Mouse (Mus musculus) cerebellum, adult 18-20 months (tissue): ENCODE measurements around the gene Adora1.

Experiments used
- DNase-seq, 2 experiments: peaks; one replicate each; pipeline ENCODE4 v3.0.0; 2021

Gene Adora1

DNA sequence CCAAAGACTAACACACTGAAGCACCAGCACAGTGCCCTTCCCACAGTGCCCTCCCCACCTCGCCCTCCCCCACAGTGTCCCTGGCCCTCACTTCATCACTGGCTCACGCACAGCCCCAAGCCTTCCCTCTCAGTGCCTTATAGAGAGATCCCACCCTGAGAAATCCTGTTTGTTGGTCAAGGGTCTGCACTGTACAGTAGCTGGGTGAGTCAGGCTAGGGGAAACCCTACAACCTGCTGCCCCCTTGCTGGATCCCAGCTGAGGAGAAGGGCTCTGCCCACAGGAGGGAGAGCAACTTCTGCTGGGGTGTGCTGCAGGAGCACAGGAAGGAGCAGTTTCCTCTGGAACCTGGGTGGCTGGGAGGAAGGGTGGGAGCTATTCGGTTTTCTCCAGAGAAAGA, 911 bp upstream of the Adora1 start:
- DNase-seq: no peak

DNA sequence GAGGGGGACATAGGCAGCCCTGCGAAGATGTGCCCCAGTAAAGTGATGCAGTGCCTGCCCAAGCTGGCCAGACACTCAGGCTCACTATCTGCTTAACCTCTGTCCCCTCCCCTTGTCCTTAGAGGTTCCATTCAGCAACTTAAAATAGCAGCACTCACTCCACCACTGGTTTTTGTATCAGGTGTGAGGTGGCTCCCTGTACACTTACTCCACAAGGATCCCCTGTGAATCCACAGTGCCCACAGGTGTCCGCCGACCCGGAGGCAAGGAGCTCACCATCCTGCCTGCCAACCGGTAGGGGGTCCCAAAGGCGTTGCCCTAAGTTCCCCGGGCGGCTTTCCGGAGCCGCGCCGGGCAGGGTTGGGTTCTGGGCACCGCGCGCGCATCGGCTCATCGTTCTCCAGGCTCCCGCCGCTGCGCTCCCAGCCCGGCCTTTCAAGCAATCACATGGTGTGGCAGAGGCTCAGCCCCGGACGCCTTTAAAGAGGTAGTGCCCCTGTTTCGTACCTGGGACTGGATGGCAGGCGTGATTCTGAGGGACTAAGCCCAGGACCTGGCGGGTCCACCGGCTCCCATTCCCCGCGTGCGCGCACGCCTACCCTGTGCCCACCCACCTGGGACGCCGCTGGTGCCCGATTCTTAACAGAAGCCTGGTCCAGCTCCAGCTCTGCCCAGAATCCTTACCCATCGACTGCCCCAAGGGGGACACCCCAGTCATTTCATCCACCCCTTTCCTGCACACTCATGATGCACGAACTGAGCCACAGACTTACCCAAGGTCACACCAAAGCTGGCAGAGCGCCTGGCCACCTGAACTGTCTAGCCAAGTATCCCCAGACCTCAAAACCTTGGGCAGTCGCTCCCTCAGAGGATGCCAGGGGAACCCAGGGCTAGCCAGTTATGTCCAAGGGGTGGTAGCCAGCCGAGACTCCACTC, 508 bp downstream of the Adora1 start:
- DNase-seq: peak; percentile 88 to 89

DNA sequence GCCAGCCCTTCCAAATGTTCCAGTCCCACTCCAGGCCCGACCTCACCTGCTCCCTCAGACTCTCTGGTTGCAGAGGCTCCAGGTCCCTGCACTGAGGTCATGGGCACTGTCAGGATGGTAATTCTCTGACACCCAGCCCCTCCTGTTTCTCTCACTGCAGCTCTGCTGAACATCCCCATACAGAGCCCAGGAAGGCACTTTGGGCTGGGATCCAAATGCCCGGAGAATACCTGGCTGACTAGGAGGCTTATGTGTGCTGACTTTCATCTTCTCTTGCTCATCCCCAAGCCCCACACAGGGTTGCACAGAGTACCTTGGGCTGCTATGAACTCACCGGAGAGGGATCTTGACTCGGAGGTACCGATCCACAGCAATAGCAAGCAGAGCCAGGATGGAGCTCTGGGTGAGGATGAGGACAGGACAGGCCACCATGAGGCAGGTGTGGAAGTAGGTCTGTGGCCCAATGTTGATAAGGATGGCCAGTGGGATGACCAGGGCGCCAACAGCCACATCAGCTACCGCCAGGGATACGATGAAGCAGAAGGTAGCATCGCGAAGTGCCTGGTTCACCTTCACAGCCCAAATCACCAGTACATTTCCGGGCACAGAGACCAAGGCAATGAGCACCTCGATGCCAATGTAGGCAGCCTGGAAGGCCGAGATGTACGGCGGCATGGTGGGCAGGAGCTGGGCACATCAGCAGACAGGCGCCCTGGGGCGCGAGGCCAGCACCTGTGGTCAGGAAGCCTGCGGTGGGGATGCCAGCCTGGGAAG, 1.4 kb downstream of the Adora1 start:
- DNase-seq: peak; percentile 71 to 77

DNA sequence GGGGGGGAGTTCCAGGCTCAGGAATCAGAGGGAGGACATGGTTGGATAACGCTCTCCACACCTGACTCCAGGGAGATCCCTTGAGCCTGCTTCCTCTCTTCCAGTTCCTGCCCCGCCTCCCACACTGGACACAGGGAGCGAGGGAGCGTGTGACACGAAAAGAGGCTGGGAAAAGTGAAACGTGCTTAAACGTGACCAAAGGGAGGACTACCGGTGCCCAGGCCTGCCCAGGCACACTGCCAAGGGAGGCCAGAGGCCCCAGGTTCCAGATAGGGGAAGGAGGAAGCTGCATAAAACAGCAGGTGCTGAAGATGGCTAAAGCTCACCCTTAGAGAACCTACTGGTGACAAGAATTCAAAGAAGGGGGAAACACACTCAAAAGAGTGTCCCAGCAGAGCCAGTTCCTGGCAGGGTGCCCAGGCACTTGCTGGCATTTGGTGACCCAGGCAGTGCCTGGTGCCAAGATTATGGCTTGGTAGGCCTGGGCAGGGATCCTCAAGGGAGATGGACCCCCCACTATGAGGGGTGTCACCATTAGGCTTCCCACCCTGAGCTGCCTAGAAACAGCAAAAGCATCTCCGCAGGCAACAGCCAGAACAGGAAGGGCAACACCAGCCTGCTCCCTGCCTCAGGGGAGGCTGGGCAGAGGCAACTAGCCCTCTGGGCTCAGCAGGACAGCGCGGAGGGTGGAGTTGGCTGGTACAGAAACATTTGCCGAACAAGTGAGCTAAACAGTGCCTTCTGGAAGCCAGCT, 2.3 kb downstream of the Adora1 start:
- DNase-seq: peak; percentile 77 to 81

DNA sequence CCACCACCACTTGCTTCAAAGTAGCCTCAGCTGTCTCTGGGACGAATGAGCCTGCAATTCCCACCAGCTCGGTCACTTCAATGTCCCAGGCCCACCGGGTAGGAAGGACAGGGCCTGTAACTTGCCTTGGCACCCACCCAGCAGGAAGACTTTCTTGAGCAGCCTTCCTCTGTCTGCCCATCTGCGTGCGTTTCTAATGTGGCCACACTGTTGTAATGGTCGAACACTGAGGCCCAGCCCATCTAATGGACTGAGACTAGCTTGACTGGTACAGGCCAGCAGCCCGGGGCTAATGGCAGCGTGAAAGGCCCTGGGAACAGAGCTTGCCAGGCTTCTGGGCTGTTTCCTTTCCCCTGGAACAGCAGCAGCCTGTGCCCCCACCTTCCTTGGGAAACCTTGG, 2.9 kb downstream of the Adora1 start:
- peak; percentile 49 to 64 for DNase-seq

DNA sequence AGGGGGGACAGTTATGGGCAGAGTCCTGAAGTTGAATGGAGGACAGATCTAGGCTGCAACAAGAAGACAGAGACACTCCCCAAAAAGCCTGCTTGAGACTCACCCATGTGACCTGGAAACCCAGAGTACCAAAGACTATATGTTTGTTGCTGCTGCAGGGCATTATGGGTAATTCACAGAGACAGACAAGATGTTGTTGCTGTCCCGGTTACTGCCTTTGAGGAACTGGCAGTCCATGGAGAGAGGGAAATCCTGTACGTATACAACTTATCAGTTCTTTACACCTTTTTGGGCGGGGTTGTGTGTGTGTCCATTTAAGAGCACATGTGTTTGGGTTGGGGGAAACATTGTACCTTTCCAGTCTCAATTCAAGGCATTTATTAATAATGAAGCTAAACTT, 3.5 kb downstream of the Adora1 start:
- DNase-seq: peak in 1 of 2 experiments; percentile 29

DNA sequence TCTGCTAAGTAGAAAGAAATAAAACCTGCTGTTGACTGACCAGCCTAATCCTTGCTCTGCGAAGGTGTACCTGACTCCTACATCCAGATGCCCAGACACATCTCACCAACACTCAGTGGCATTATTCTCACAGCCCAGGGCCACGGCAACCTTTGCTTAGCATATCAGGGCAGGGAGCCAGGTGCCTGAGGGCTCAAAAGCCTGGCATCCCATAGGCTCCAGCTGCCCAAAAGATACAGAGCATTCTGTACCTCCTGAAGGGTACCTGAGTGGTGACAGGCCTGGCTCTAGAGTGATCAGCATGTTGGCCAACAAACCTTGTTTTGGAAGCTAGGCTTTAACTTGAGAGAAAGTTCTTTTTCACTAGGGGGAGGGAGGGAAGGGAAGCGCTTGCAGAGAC, 4.0 kb downstream of the Adora1 start:
- DNase-seq: peak; percentile 76 to 80

DNA sequence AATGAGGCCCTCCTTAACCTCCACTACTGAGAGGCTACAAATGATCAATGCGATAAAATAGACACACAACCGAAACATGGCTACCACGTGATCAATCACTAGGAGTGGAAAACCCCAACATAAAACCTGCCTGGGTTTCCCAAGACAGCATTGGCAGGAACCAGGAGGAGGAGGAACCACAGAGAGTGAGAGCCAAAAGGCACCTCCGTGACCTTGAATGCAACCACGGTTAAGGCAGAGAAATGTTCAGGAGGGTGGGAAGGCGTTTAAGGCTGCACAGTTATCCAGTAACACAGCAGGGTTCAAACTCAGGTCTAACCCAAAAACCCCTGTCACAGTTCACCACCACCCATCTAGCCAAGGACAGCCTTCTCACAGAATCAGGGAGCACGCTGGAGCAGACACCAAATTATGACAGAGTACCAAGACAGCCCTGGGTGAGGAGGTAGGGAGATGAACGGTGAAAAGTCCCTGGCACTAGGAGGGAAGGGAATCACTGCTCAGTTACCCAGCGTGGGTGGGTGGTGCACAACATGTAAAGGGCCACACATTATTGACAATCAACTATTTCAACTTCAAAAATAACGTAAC, 4.5 kb downstream of the Adora1 start:
- DNase-seq: peak in 1 of 2 experiments; percentile 52

DNA sequence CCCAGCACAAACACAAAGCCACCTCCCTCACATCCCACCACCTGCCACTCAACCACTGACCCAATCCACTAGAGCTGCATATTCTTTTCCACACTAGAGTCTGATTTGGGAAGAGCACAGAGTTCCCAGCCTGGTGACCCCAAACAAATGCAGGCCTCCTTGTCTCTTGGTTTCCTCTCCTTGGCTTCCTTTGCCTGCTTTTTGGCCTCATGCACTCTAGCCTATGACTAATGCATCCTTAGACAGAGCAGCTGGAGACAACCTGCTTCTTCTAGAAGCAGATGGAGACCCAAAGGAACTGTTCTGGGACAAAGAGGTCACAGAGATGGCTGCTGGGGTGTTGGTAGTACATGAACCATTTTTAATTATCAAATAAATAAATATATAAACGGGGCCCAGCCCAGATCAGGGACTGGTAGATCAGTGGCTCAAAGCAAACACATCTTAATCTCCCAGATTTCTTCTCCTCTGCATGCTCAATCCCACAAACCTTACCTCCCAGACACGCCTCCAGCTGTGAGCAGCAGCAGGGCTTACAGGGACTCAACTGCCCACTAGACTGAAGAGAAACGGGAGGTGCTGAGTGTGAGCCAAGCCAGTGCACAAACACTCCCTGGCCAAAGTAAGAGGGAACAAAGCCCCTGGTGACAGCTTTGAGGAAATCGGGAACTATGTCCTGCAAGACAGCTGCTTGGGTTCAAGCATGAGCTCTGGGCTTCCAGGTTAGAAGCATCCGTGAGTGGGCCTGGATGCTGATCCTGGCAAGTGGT, 5.2 kb downstream of the Adora1 start:
- DNase-seq: peak in 1 of 2 experiments; percentile 34

DNA sequence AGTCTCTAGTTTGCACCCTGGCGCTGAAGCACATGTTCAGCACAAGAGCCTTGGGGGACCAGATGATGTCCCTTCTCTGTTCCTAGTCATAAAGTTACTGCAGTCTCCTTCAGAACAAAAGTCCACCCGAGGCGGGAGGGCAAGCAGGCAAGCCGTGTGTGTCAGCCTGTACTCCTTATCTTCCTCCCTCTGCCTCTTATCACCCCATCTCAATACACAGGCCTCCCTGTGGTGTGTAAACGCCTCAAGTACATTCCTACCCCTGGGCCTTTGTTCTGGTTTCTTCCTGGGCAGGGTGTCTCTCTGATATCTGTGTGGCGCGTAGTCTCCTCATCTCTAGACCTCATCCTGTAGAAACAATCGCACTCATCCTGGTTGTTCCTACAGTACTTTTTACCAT, 8.5 kb downstream of the Adora1 start:
- no peak for DNase-seq

DNA sequence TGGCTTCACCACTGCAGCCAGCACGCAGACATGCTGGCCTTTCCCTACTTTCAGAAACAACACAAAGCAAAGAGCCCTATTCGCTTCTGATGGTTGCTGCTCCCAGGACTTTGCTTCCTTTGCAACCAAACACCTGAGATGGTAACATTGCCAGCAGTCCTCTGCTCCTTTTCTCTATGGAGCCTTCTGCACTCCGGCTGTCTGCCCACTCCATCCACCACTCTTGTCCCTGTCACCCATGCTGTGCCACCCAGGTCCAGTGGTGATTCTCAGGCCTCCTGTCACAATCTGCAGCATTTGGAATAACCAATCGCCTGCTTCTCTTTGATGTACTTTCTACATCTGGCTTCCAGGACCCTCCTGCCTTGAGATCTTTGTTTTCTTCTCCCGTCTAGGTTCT, 9.9 kb downstream of the Adora1 start:
- DNase-seq: peak in 1 of 2 experiments; percentile 52

DNA sequence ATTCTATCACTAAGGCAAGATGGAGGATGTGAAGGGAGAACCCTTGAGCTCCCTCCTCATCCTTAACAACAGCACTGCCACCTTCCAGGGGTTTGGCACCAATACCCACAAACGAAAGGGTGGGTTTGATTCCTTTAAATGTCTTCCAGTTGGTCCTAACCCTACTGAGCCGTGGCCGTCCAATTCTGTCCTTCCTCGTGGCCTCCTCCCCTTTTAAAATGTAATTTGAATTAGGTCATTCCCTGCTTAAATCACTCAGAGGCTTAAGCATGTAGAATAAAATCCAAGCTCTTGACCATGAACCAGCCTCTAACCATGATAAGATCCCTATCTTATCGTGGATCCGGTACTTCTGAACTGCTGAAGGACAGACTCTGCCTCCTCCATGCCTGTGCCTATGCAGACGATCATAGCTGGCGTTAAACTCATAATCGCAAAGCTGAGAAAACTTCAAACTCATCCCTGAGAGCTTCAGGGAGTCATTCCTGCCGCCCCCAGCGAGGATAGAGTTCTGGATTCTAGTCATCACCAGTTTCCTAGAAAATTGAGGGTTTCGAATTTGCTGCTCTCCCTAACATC, 10.5 kb downstream of the Adora1 start:
- no peak for DNase-seq

DNA sequence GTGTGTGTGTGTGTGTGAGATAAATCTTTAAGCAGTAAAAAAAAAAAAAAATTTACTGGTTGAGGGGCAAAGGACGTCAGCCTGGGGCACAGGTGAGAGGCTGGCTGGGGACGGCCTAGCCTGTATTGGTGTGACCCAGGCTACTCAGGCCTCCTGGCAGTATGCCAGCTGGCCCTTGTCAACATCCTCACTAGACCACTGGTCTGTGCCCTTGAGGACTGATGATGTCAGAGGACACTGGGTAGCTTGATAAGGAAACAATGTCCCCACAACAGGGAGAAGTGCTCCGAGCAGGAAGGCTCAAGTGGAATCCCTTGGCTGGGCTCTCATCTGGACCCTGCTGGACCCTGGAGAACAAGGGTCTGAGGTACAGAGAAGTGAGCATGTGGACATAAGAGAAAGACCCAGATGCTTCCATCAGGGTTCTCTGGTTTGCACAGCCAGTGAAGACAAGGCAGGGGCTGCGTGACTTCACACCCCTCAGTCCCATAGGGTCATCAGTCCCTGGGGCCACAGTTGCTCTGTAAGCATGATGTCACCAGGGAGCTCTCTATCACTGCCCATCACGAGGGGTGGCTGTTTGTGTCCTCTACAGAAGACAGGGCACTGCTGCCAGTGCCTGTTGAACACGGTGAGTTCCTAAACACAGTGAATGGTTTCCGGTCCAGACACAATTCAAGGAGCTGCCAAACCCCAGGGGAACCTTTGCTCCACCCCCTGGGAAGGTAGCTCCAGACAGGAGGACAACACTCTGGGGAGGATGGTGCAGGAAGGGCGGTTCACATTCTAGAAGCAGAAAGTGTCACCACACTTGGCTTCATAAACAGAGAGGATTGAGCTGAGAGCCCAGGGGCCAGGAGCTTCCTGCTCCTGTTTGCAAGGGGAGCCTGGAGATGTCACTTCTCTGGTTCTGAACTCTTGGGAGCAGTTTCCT, 12.8 kb downstream of the Adora1 start:
- DNase-seq: peak in 1 of 2 experiments; percentile 48

DNA sequence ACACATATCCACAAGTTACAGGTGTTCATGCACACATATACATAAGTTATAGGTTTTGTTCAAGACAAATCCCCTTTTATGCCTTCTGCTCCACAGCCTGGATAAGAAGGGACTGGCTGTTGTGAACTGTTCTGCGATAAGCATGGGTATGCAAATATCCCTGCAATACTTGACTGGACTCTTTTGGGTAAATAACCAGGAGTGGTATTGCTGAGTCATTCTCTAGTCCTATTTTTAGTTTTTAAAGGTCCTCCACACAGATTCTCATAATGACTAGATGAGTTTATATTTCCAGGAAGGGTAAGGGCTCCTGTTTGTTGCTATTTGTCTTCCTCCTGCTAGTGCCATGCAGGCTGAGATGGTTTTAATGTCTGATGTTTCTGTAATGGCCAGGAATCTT, 14.1 kb downstream of the Adora1 start:
- no peak for DNase-seq

DNA sequence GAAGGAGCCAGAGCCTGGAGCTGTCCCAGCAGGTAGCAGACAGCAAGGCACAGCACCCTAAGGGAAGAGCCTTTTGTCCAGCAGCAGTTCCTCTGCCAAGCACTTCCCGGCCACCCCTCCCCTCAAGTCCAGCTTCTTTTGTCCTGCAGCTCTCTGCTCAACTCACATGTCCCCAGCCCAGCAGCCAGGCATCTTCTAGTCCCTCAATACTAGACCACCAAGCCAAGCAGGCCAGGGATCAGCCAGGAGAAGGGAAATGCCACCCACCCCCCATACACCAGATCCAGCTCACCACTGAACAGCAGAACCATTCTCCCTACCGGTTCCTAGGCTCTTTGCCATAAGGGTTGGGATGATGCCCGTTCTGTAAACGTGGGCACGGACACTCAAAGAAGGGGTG, 15.6 kb downstream of the Adora1 start:
- DNase-seq: peak in 1 of 2 experiments; percentile 43

DNA sequence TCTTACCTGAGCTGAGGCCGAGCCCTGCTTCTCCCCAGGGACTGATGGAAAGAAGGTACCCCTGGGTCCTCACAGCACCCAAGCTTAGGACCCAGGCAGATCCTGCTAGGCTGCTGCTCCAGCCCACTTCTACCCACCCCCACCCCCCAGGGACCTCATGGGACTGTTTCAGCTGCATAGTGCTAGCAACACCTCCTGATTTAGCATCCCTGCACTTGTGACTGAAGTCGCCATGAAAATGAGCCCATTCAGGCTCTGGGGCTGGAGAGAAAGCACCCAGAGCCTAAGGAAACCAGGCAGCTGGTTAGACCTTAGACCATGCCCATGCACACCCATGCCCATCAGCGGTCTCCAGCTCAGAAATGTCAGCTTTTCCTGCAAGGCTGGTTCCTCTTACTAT, 17.3 kb downstream of the Adora1 start:
- no peak for DNase-seq

DNA sequence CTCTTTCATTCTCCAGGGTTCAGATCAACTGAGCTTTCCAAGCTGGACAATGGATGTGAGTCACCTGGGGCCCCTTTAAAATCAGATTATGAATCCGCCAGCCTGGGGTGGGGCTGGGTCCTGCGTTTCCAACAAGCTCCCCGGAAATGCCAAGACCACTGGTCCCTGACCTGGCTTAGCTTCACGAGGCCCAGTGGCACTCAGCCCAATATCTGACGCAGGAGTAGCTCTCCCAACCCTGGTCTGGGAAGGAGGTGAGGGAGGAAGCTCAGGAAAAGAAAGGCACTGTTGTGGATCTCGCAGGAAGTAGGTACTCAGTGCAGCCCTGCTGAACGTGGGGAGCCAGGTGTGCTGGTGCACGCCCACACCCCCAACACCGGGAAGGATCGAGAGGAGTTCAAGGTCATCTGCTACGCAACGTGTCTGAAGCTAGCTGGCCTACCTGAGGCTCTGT, 18.2 kb downstream of the Adora1 start:
- peak in 1 of 2 experiments; percentile 59 for DNase-seq

DNA sequence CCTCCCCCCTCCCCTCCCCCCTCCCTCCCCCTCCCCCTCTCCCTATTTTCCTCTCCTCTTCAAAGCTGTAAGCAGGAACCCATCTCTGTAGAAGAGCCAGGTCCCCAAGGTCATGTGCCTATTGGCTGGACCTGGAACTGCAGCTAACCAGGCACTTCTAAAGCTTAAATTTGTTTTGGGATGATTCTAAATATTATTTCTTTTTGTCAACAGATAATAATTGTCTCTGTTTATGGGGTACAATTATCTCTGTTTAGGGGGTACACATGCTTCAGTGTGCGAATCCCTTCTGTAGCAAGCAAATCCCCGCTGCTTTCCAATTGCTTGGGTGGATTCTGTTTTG, 18.6 kb downstream of the Adora1 start:
- no peak for DNase-seq

DNA sequence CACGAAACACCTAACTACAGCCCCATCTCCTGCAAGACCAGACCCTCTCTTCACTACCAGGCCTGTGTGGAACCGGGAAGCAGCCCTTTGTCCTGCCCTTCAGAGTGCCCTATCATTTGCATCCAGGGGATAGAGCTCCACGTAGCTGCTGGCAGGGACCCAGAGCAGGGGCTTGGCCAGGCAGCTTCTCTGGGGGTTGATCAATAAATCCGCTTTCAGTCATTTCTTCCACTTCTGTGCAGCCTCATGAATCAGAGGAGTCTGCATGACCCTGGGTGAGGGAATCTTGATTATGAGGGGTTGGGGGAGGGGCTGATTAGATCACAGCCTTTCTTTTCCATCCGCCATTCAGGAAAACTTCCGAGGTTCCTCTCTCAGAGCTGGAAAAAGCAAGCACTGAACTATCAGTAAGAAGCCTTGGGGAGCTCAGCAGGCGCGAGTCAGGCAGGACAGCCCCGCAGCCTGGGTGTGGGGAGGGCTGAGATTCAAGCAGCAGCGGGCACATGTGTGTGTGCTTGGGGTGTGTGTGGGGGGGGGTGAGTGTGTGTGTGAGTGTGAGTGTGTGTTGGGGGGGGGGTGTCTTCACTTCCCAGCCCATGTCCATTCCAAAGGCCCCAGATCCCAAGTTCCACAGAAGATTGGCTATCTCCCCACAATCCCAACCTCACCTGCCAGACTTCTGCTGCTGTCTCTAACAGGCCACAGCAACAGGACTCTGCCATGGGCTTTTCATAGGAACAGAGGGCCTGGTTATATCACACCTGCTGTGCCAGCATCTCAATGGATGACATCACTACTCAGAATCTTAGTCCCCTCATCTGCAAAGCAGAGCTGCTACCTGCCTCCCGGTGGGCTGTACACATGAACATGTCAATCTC, 19.2 kb downstream of the Adora1 start:
- DNase-seq: no peak
